Mouse (Mus musculus): ENCODE data around the gene Tcf7l1.
"Not testable (repeated sequence)": the region's sequence is repeated elsewhere in the genome, so short reads cannot be mapped to it uniquely, and the experiment has no call there.

Tcf7l1 gene

DNA sequence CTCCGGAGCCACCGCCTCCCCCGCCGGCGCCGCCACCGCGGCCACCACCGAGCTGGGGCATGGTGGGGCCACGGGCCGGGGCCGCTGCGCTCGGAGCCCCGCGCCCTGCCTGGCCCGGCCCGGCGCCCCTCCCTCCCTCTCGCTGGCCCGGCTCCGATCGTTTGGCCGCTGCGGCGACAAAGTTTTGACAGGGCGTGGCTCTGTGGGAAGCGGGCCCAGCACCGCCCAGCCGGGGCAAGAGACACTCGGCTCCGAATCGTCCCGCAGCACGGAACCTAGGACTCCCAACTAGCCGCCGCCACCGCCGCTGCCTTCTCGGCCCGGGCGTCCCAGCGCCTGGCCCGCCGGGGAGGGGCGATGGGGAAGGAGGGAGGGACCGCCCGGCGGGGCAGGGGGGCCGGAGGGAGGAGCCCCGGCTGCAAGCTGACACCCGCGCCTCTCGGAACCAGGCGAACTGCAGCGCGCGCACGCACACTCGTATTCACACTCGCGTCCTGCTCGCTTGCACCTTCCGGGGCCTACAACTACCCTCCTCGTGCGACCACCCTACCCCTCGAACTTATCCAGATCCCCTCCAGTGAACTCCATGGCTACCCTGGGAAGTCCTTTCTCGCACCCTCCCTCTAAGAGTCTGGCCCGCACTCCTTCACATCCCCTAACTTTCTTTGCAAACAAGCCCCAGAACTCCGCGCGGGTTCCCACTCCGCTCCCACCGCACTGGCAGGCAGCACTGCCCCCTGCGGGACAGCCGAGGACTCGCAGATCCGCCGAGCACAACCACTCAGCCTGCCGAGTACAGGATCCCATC is at the start of gene Tcf7l1:
TSS of gene Tcf7l1 (minus strand) at position 363 of the 808 bp plus-strand sequence.
- DNase-seq (ENCODE audit: low spot score): peak; percentile 96

DNA sequence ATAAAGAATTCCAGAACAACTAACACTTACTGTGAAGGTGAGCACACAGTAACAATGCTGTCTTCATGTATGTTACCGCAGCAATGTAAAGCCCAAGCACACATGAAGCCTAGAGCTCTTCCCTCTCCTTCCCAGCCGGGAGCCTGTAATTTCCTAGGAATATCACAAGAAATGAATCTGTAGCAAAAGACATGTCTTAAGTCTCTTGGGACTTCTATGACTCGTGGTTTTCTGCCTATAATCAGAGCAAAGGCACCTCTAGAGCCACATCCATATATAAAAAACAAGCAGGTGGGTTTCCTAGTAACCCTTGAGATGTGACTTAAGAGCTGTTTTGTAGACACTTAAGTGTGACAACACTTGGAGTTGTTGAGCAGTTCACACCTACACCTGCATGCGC is 48.7 kb upstream of the Tcf7l1 start:
- no peak for DNase-seq (ENCODE audit: low spot score)

DNA sequence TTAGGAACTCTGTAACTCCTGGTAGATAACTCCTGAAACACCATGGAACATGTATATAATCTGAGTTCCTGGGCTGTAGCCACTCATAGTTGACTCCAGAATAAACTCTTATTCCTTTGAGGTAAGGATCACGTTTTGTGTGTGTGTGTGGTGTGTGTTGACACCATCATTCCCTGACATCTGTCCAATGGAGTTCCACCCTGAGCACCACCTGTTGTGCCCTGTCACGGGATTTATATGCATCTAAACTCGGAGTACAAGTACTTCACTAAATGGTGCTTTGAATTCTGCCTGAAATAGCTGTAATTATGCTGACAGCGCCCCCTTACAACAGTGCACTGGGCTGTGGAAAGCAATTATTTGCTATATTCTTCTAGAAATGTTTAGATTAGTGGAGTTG is 45.5 kb upstream of the Tcf7l1 start:
- DNase-seq (ENCODE audit: low spot score): no peak

DNA sequence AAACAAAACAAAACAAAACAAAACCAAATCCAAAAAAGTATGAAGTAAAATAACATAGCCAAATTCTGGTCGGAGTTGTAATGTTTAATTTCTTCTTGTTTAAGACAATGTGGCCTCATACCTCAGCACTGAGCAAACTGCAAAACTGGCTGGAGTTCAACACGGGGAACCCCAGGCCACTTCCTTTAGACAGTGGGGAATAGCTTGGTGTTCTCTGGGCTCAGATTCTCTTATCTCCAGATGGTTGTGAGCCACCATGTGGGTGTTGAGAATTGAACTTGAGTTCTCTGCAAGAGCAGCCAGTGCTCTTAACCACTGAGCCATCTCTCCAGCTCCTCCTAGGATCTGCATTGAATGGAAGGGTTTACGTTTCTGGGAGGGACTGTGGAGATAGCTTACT is 42.8 kb upstream of the Tcf7l1 start:
- no peak for DNase-seq (ENCODE audit: low spot score)

DNA sequence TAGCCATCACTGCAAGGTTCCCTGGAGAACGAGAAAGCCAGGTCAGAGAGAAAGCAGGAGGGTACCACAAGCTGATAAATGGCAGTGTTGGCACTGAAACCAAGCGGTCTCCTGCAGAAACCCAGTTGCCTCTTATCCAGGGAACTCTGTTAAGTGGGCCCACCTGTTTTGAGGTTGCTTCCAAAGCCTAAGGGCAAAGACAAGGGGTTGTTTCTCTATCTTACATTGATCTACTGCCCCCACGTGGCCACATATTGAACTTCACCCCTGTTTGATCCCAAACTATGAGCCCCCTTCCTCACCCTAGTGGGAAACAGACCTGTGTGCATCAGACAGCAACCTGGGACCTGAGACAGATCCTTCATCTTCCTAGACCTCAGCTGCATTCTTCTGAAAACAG is 42.2 kb upstream of the Tcf7l1 start:
- DNase-seq (ENCODE audit: low spot score): peak; percentile 82

GRCm38 (mm10) chr6:72828857-72829256 is 39.8 kb upstream of the Tcf7l1 start:
- no peak for DNase-seq (ENCODE audit: low spot score)

DNA sequence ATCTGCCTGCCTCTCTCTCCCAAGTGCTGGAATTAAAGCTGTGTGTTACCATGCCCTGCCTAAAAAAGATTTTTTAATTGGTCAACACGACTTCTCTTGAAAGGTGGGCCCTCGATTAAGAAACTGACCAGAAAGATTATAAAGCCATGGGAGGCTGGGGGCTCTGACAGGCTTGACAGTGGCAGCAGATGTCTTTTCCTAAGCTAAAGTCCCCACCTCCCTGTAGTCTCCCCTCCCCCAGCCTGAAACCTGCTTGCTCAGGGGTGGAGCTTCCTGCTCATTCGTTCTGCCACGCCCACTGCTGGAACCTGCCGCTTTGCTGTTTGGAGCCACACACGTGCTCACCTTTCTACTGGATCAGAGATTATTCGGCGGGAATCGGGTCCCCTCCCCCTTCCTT is 39.0 kb upstream of the Tcf7l1 start:
- DNase-seq (ENCODE audit: low spot score): not testable (repeated sequence)

- DNase-seq (ENCODE audit: low spot score): no peak
These were observed 36.7 kb upstream of the Tcf7l1 start for GRCm38 (mm10) chr6:72825762-72826161.

DNA sequence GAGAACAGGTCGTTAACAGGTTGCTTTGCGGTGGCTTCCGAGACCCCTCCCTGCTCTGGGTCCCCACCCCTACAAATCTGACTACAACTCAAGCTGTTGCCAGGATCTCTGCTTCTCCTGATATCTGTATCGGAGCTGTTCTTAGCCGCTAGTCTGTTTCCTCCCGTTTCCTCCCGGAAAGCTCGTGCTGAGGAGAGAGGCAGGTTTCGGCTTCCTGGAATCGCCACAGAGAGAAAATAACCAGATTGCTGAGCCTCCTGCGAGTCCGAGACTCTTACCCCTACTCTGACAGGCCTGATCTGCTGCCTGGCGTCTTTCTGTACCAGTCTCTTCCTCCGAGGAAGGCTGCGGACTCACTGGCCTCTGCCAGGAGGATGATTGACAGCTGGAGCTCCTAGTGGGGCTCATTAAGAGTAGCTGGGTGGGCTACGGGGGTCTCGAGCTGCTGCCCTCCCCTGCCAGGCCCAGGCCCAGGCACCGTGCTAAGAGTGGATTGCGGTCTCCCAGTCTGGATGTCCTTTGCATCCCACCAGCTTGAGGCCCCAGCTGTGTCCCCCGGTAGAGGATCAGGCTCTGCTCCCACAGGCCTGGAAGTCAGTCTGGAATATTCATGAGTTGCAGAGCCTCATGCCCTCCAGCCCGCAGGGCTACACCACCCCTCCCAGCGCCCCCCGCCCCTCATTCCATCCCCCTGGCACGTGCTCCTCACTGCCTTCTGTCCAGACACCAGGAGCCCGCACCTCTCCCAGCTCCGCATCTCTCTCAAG is 36.1 kb upstream of the Tcf7l1 start:
- DNase-seq (ENCODE audit: low spot score): no peak

DNA sequence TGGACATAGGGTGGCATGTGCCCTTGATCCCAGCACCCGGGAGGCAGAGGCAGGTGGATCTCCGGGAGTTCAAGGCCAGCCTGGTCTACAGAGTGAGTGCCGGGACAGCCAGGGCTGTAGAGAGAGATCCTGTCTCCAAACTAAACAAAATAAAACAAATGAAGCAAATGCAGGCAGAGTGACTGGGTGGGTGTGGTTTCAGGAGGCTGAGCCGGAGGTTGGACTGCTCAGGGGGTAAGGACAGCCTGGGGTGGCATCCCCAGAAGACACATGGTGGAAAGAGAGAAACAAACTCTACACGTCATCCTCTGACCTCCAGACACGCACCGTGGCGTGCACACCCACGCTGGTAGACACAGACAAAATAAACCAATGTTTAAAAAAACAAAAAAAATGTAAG is 24.4 kb upstream of the Tcf7l1 start:
- DNase-seq (ENCODE audit: low spot score): no peak

DNA sequence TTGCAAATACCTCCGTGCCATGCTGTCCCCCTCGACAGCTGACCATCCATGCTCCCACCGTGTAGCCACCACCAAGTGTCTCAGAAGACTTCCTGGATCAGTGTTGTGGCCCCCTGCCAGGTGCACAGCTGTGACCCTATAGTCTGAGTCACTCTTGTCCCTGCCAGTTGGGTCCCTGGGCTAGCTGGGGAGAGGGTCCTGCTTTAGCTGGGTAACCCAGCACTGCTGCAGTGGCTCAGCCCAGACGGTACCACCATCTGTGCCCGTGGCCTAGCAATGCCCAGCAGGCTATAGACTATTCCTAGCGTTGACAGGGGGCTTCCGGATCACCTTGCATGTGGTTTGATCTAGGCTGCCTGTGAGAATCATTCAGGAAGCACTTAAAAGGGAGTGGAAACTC is 21.2 kb upstream of the Tcf7l1 start:
- DNase-seq (ENCODE audit: low spot score): no peak

GRCm38 (mm10) chr6:72809522-72810149 is 20.6 kb upstream of the Tcf7l1 start:
- DNase-seq (ENCODE audit: low spot score): no peak

- no peak for DNase-seq (ENCODE audit: low spot score)
These were observed 19.3 kb upstream of the Tcf7l1 start for GRCm38 (mm10) chr6:72808342-72808741.

DNA sequence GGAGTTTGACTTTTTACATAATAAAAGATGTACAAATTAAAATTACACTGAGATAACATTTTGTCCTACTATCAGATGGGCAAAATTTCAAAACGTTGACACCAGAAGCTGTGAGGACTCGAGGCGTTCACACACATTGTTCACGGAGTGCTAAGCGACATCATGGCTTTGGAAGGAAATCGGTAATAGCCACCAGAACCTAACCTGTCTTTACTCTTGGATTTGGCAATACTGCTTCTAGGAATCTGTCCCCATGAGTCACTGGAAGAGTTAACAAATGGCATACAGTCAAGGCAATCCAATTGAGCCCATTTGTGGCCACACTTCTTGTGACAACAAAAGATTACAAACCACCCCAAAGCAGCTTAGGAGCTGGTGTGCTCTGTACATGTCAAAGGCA is 14.6 kb upstream of the Tcf7l1 start:
- no peak for DNase-seq (ENCODE audit: low spot score)

DNA sequence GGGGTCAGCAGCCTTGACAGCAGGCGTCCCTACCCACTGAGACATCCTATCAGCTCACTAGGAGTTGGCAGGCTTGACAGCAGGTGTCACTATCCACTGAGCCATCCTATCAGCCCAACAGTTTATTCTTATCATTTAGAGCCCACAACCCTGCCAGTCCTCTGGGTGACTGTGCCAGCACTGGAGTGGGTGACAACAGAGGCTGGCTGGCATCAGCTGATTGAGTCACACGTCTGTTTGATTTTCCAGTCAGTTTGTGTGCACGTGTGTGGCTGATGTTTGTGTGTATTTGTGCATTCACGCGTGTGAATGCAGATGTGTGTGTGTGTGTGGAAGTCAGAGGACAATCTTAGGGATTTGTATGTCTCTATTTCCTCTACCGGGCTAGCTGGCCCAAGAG is 13.1 kb upstream of the Tcf7l1 start:
- DNase-seq (ENCODE audit: low spot score): no peak

GRCm38 (mm10) chr6:72800641-72801040 is 11.6 kb upstream of the Tcf7l1 start:
- DNase-seq (ENCODE audit: low spot score): no peak

DNA sequence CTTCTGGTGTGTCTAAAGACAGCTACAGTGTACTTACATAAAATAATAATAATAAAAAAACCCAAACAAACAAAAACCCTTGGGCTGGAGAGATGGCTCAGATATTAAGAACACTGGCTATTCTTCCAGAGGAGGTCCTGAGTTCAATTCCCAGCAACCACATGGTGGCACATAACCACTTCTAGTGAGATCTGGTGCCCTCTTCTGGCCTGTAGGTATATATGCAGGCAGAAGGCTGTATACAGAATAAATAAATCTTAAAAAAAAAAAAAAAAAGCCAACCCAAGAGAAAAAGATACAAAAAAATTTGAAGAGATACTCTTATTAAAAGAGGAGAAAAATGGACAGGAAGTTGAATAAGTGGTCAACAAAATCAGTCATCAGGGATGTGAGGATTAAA is 8.7 kb upstream of the Tcf7l1 start:
- DNase-seq (ENCODE audit: low spot score): no peak

GRCm38 (mm10) chr6:72795444-72795843 is 6.4 kb upstream of the Tcf7l1 start:
- no peak for DNase-seq (ENCODE audit: low spot score)

DNA sequence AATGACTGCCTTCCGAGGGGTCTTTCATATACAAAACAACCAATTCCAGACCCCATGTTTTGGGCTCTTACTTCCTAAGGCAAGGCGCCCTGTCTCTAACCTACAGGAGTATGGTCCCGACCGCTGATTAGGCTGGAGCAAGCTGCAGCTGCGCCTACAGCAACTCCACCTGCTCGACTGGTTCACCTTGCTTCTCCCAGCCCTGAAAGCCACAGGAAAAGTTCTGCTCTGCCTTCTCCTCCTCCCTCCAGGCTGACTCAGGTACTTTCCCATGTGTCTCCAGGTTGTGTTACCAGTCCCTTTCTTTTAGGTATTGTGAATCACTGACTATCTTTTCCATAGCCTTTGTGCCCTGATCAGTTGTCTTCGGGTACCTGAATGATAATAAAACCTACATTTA is 5.8 kb upstream of the Tcf7l1 start:
- DNase-seq (ENCODE audit: low spot score): no peak

GRCm38 (mm10) chr6:72792641-72793040 is 3.6 kb upstream of the Tcf7l1 start:
- no peak for DNase-seq (ENCODE audit: low spot score)

- DNase-seq (ENCODE audit: low spot score): peak; percentile 72
These were observed 834 bp downstream of the Tcf7l1 start for GRCm38 (mm10) chr6:72787948-72788891.
